Comparison of ENCODE assay signal across 21 mouse cellular contexts in the genomic region with DNA sequence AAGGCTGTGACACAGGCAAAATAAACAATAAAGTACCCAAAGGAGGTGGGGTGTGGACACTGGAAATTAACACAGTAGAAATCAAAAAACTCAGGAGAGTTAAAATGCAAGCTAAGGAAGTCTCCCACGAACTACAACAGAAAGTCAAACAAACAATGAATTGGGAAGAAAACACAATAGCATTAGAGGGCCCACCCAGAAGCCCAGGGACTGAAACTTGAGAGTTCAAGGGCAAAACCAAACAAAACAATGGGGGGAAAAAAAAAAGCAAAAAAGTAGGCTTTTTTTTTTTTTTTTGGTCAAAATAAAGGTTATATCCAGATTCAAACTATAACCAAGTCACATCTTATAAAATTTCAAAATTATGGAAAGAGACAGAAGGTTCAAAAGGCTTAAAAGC. TPM values are rescaled to one million over a fixed set of nuclear protein-coding genes. Genes with fewer than 3 reads are reported as not detected.
DNase-seq lines count a peak whose midpoint lies in the region; ATAC-seq and TF ChIP-seq lines count a peak whose summit lies in the region.
"Had no signal": no experiment of that assay in that cellular context is flagged by ENCODE, and none has a peak within 500 bp of the region (broad histone marks: within the 10 kb centered on the region; RNA-seq: fewer than 3 reads in every experiment).

No protein-coding gene starts in this region.

- H3K9ac ChIP-seq in heart, embryonic 13.5 days = no peak overlapping the region
- no peak overlapping the region for H3K9ac ChIP-seq in heart, adult 2 months (ENCODE audit: low read depth, low read length)
- H3K9ac ChIP-seq in midbrain, embryonic 11.5 days (ENCODE audit: low read length) = no peak overlapping the region
- no peak overlapping the region for H3K9ac ChIP-seq in MEL (ENCODE audit: control insufficient read depth, low read depth, low read length, poor library complexity, severe bottlenecking)
- no peak overlapping the region for H3K9ac ChIP-seq in forebrain, embryonic 16.5 days (replicated peaks; ENCODE audit: low read depth, low read length)
- H3K9ac ChIP-seq: forebrain, embryonic 13.5 days; hindbrain, embryonic 12.5 days had no signal

- no peak for TF ChIP-seq CTCF in heart, adult 2 months (IDR thresholded peaks at IDR 0.05)
- TF ChIP-seq CTCF in MEL (IDR thresholded peaks at IDR 0.05 in 2 of 3, conservative IDR thresholded peaks at IDR 0.05 in 1 of 3; ENCODE audit: control insufficient read depth in 1 of 3, insufficient read depth in 1 of 3, low read depth in 2 of 3, low read length in 3 of 3, poor library complexity in 1 of 3, severe bottlenecking in 1 of 3) = no peak

- no peak overlapping the region for H3K4me3 ChIP-seq in heart, embryonic 13.5 days
- no peak overlapping the region for H3K4me3 ChIP-seq in heart, adult 2 months
- H3K4me3 ChIP-seq in midbrain, embryonic 11.5 days (ENCODE audit: low read depth, low read length) = no peak overlapping the region
- no peak overlapping the region for H3K4me3 ChIP-seq in midbrain, embryonic 10.5 days
- no peak overlapping the region for H3K4me3 ChIP-seq in MEL (ENCODE audit: control insufficient read depth in 1 of 2, insufficient read depth in 1 of 2, low read depth in 2 of 2, low read length in 2 of 2)
- no peak overlapping the region for H3K4me3 ChIP-seq in forebrain, embryonic 16.5 days (replicated peaks; ENCODE audit: low read length)
- H3K4me3 ChIP-seq: embryonic facial prominence, embryonic 10.5 days; forebrain, embryonic 13.5 days; gastrocnemius, adult 2 months; hindbrain, embryonic 12.5 days had no signal

- H3K4me2 ChIP-seq in heart, embryonic 13.5 days = no peak overlapping the region
- H3K4me2 ChIP-seq in midbrain, embryonic 11.5 days = no peak overlapping the region
- no peak overlapping the region for H3K4me2 ChIP-seq in forebrain, embryonic 16.5 days (ENCODE audit: low read length)
- H3K4me2 ChIP-seq: forebrain, embryonic 13.5 days; heart, embryonic 11.5 days; hindbrain, embryonic 12.5 days had no signal

- H3K4me1 ChIP-seq in heart, embryonic 13.5 days = peaks cover 9% of the 10 kb centered on the region; the same call in 1 of the 2 replicates
- peaks cover 2% of the 10 kb centered on the region for H3K4me1 ChIP-seq in heart, adult 2 months (ENCODE audit: control insufficient read depth, insufficient read depth, low read length)
- no peaks in the 10 kb centered on the region for H3K4me1 ChIP-seq in midbrain, embryonic 11.5 days (ENCODE audit: control insufficient read depth, insufficient read depth, low read length)
- H3K4me1 ChIP-seq in midbrain, embryonic 10.5 days = peaks cover 18% of the 10 kb centered on the region
- H3K4me1 ChIP-seq in MEL (ENCODE audit: control insufficient read depth in 1 of 2, insufficient read depth in 2 of 2, low read length in 2 of 2) = peaks cover 2 to 26% of the 10 kb centered on the region in 2 experiments
- no peaks in the 10 kb centered on the region for H3K4me1 ChIP-seq in forebrain, embryonic 16.5 days (replicated peaks; ENCODE audit: control insufficient read depth, insufficient read depth, low read length)
- H3K4me1 ChIP-seq: forebrain, embryonic 13.5 days; hindbrain, embryonic 12.5 days had no signal

- DNase-seq in heart, adult 2 months = no peak
- DNase-seq in midbrain, embryonic 11.5 days (ENCODE audit: low spot score, missing footprints) = peak; percentile 77
- no peak for DNase-seq in midbrain, embryonic 10.5 days (ENCODE audit: low spot score)
- no peak for DNase-seq in MEL (ENCODE audit: low read depth, low spot score)
- no peak for DNase-seq in urinary bladder, postnatal 14 days (ENCODE audit: low spot score)
- DNase-seq: adrenal gland, adult 2 months; adrenal gland, postnatal 25 days; cerebellum, adult 2 months; cerebellum, postnatal 10 days; gastrocnemius, adult 2 months; gastrocnemius, postnatal 25 days; heart, postnatal 4 days had no signal

- H3K36me3 ChIP-seq in heart, embryonic 13.5 days = peaks cover 9% of the 10 kb centered on the region
- no peaks in the 10 kb centered on the region for H3K36me3 ChIP-seq in heart, adult 2 months (ENCODE audit: control insufficient read depth, insufficient read depth, low read length)
- H3K36me3 ChIP-seq in midbrain, embryonic 11.5 days (ENCODE audit: control insufficient read depth, insufficient read depth, low read length) = no peaks in the 10 kb centered on the region
- H3K36me3 ChIP-seq in midbrain, embryonic 10.5 days = no peaks in the 10 kb centered on the region
- H3K36me3 ChIP-seq in MEL (ENCODE audit: control insufficient read depth in 1 of 2, insufficient read depth in 2 of 2, low read length in 2 of 2) = peaks cover 27 to 37% of the 10 kb centered on the region in 2 experiments
- no peaks in the 10 kb centered on the region for H3K36me3 ChIP-seq in forebrain, embryonic 16.5 days (ENCODE audit: control insufficient read depth, insufficient read depth)
- H3K36me3 ChIP-seq: embryonic facial prominence, embryonic 10.5 days; hindbrain, embryonic 12.5 days had no signal

- ATAC-seq in heart, embryonic 13.5 days (ENCODE audit: extremely low read depth, insufficient number of reproducible peaks, low FRiP score, low TSS enrichment) = no peak
- ATAC-seq in midbrain, embryonic 11.5 days (ENCODE audit: low FRiP score) = no peak
- ATAC-seq in forebrain, embryonic 16.5 days = no peak
- ATAC-seq: forebrain, embryonic 13.5 days; hindbrain, embryonic 16.5 days; inflammation-experienced regulatory T-cells, adult 6 months had no signal

- peak overlapping the region; percentile 42; the same call in 1 of the 2 replicates for H3K27ac ChIP-seq in heart, embryonic 13.5 days (replicated peaks)
- H3K27ac ChIP-seq in heart, adult 2 months = no peak overlapping the region
- no peak overlapping the region for H3K27ac ChIP-seq in midbrain, embryonic 11.5 days (ENCODE audit: low read depth, low read length)
- no peak overlapping the region for H3K27ac ChIP-seq in midbrain, embryonic 10.5 days (replicated peaks)
- H3K27ac ChIP-seq in MEL (ENCODE audit: control insufficient read depth, low read depth, low read length) = no peak overlapping the region
- no peak overlapping the region for H3K27ac ChIP-seq in forebrain, embryonic 16.5 days (ENCODE audit: low read length)
- H3K27ac ChIP-seq: embryonic facial prominence, embryonic 10.5 days; forebrain, embryonic 13.5 days; gastrocnemius, adult 2 months; hindbrain, embryonic 12.5 days had no signal

- no peak for TF ChIP-seq RAD21 in MEL (IDR thresholded peaks at IDR 0.05; ENCODE audit: low read depth, low read length)

- 48% methylated on average over 1 of the region's 1 CpGs for WGBS in heart, embryonic 13.5 days
- 40% methylated on average over 1 of the region's 1 CpGs for WGBS in heart, adult 2 months
- 21% methylated on average over 1 of the region's 1 CpGs for WGBS in midbrain, embryonic 11.5 days
- 26% methylated on average over 1 of the region's 1 CpGs for WGBS in midbrain, embryonic 10.5 days
- 28% methylated on average over 1 of the region's 1 CpGs for WGBS in forebrain, embryonic 16.5 days

- no peaks in the 10 kb centered on the region for H3K27me3 ChIP-seq in heart, embryonic 13.5 days (replicated peaks)
- H3K27me3 ChIP-seq in heart, adult 2 months (ENCODE audit: control insufficient read depth, insufficient read depth, low read length) = no peaks in the 10 kb centered on the region
- H3K27me3 ChIP-seq in midbrain, embryonic 11.5 days (ENCODE audit: control insufficient read depth, insufficient read depth, low read length) = no peaks in the 10 kb centered on the region
- H3K27me3 ChIP-seq in midbrain, embryonic 10.5 days (ENCODE audit: low read depth, poor library complexity, severe bottlenecking) = no peaks in the 10 kb centered on the region
- H3K27me3 ChIP-seq in MEL (ENCODE audit: control insufficient read depth in 1 of 2, insufficient read depth in 2 of 2, low read length in 2 of 2) = no peaks in the 10 kb centered on the region
- H3K27me3 ChIP-seq in forebrain, embryonic 16.5 days (replicated peaks; ENCODE audit: control insufficient read depth, insufficient read depth, low read length) = no peaks in the 10 kb centered on the region
- H3K27me3 ChIP-seq: forebrain, embryonic 13.5 days; hindbrain, embryonic 12.5 days had no signal

- no peak for TF ChIP-seq EP300 in heart, adult 2 months (IDR thresholded peaks at IDR 0.05; ENCODE audit: insufficient read depth, low read depth, low read length)
- no peak for TF ChIP-seq EP300 in MEL (IDR thresholded peaks at IDR 0.05; ENCODE audit: low read depth in 1 of 2, low read length in 2 of 2)

- no peaks in the 10 kb centered on the region; the same call in 1 of the 2 replicates for H3K79me2 ChIP-seq in heart, adult 2 months (replicated peaks; ENCODE audit: control insufficient read depth, insufficient read depth, low read length)
- peaks cover 51% of the 10 kb centered on the region for H3K79me2 ChIP-seq in MEL (ENCODE audit: control insufficient read depth, insufficient read depth, low read length, poor library complexity)

- H3K9me3 ChIP-seq in heart, embryonic 13.5 days = no peaks in the 10 kb centered on the region
- no peaks in the 10 kb centered on the region for H3K9me3 ChIP-seq in midbrain, embryonic 11.5 days (ENCODE audit: control insufficient read depth, low read length)
- no peaks in the 10 kb centered on the region for H3K9me3 ChIP-seq in midbrain, embryonic 10.5 days (replicated peaks)
- no peaks in the 10 kb centered on the region for H3K9me3 ChIP-seq in MEL (replicated peaks; ENCODE audit: insufficient read depth, low read length)
- no peaks in the 10 kb centered on the region for H3K9me3 ChIP-seq in forebrain, embryonic 16.5 days (ENCODE audit: control insufficient read depth, low read length)
- H3K9me3 ChIP-seq: embryonic facial prominence, embryonic 10.5 days; forebrain, embryonic 13.5 days; G1E; hindbrain, embryonic 12.5 days had no signal

- TF ChIP-seq POLR2A in heart, adult 2 months (IDR thresholded peaks at IDR 0.05; ENCODE audit: insufficient read depth, low read depth, low read length) = no peak
- no peak for TF ChIP-seq POLR2A in MEL (IDR thresholded peaks at IDR 0.05; ENCODE audit: control insufficient read depth in 1 of 2, insufficient read depth in 1 of 2, low read depth in 1 of 2, low read length in 2 of 2, poor library complexity in 1 of 2)

- intact Hi-C loops in heart, adult 2 months (cut with DNase I) = no loop called here

TF ChIP-seq in MEL, 35 proteins besides CTCF, POLR2A, EP300 and RAD21 (continues in another document):
- no peak for TF ChIP-seq NELFE (IDR thresholded peaks at IDR 0.05; ENCODE audit: low read depth, low read length)
- TF ChIP-seq ZNF384 (IDR thresholded peaks at IDR 0.05; ENCODE audit: low read depth, low read length) = 0 out of 2 replicates have a peak, but pooled peaks have one; percentile 13

RNA-seq across cellular contexts. Expression of gene Tec, which starts 39.9 kb away (rescaled TPM):
- 15.1 and 17.2 TPM in 2 replicates for polyA plus RNA-seq in heart, embryonic 13.5 days (2015; fragmentation: Nextera tagmentation; extraction: Ambion mirVana)
- 10 to 100 TPM; 12.8 to 13.8 TPM for total RNA-seq in heart, adult 2 months (2021)
- polyA plus RNA-seq in heart, adult 2 months (2012; rRNA removed) = 5.7 and 9.3 TPM in 2 replicates
- polyA plus RNA-seq in midbrain, embryonic 11.5 days (2014; fragmentation: Nextera tagmentation; extraction: Ambion mirVana) = 3.3 and 4.5 TPM in 2 replicates
- polyA plus RNA-seq in midbrain, embryonic 10.5 days (2016; fragmentation: Nextera tagmentation; extraction: Ambion mirVana) = 3.2 and 4.6 TPM in 2 replicates
- total RNA-seq in MEL (2012; rRNA removed) = 44.8 and 57.4 TPM in 2 replicates
- 10 to 100 TPM in 1 of 2 experiments, not detected in 1; 61.1 TPM for polyA plus RNA-seq in MEL (2012; ENCODE audit: insufficient read depth in 1 of 2, insufficient read length in 2 of 2, low read depth in 1 of 2, low replicate concordance in 2 of 2, missing spikeins in 1 of 2)
- 2.9 and 4.9 TPM in 2 replicates for polyA plus RNA-seq in forebrain, embryonic 16.5 days (2015; fragmentation: Nextera tagmentation; extraction: Ambion mirVana)
